Mouse (Mus musculus): ENCODE measurements at regions not wholly inside any gene's neighbourhood (a gene's known extent, or its start where the extent isn't known, plus 50 kb on each side); places are given as distances from the start of the nearest gene placed in this dataset.

- TF ChIP-seq CTCF (conservative IDR thresholded peaks at IDR 0.05; ENCODE audit: insufficient read depth, insufficient read length, low read depth, low read length), result no peak
- TF ChIP-seq POLR2A (IDR thresholded peaks at IDR 0.05; ENCODE audit: low read depth, low read length), result no peak
These were observed 342.2 kb upstream of the Zfp462 start for GRCm38 (mm10) chr4:54602513-54603205.

Data from kidney, adult 2 months (tissue).